Mouse (Mus musculus) gastrocnemius, postnatal 14 days (tissue): Measurements from ENCODE around the gene Tada1. TPM values are rescaled to one million over a fixed set of nuclear protein-coding genes. Genes with fewer than 3 reads are reported as not detected.

ENCODE experiments used
- DNase-seq: peaks from one replicate; pipeline ENCODE4 v3.0.0; 2021; ENCODE audit warnings: mixed read lengths
- intact Hi-C: fragments of 180-260 bp; cut with DNase I; formaldehyde crosslinking; loops from one replicate; pipeline ENCODE4 v1.15.1; 2025; ENCODE audit warnings: low total_unique reads
- total RNA-seq, 2 experiments: library from RNA; stranded (reverse); gene quantifications; 2 replicates each; pipeline ENCODE4 v1.2.3; 2021

The Tada1 gene
- total RNA-seq, 2 experiments from 2014 or later, result 7.5 to 8.7 TPM

DNA sequence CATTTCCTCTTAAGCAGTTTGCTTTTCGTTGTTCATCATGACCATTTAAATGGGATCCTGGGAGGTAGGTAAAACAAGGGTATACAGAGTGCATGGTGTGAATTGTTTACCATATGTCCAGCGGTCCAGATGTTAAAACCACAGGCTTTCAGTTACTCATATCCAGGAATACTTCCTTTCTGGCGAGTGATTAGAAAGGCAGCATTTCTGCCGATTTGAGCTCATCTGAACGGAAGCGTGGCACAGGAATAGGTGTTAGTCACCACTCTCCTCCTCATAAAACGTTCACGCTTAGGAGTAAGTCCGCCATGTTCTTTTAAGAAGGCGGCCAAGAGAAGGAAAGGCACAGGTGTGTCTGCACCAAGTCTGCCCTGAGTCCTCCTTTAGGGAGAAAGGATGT is 2.4 kb downstream of the Tada1 start:
- intact Hi-C loops, result no loop called here
- no peak for DNase-seq

DNA sequence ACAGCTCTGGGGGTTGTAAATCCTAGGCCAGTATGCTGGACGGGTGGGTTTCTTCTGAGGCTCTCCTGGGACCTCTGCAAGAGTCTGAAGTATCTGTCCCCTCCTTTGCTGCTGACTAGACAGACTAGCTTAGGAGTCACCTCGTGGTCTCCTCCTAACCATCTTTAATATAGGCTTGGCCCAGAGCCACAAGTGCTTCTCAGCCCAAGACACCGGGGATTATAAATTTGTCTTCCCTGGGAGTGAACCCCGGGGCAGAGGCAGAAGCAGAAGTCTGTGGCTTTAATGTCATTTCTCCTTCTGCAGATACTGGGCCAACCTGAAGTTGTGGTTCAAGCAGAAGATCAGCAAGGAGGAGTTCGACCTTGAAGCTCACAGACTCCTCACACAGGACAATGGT is 2.9 kb downstream of the Tada1 start:
- intact Hi-C loops, result no loop called here

GRCm38 (mm10) chr1:166382626-166383025 is 3.7 kb downstream of the Tada1 start:
- DNase-seq, result no peak
- intact Hi-C loops, result no loop called here

More for the DNA sequence above, 2.9 kb downstream of the Tada1 start:
- DNase-seq, result no peak

- DNase-seq, result no peak
- intact Hi-C loops, result no loop called here
Measured at GRCm38 (mm10) chr1:166384614-166385013, 5.7 kb downstream of the Tada1 start.

DNA sequence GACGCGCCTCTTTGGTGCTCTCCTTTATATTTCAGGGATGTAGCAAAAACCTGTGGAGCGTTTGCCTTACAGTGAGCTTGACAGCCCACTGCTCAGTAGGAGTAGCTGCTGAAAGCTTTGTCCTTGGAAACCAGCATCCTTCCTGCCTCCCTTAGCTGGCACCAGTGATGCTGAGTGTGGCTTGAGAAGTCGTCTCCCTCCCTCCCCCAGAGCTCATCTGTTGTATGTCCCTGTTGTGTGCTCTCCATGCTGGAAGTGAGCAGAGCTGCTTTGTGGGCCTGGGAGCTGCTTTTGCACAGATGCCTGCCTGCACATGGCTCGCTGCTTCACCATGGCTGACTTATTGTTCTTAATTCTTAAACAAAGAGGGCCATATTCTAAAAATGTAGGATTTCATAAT is 6.5 kb downstream of the Tada1 start:
- DNase-seq, result no peak

GRCm38 (mm10) chr1:166388511-166388910 is 9.6 kb downstream of the Tada1 start:
- intact Hi-C loops, result no loop called here
- DNase-seq, result no peak

More for the DNA sequence above, 6.5 kb downstream of the Tada1 start:
- intact Hi-C loops, result no loop called here

GRCm38 (mm10) chr1:166389406-166390125 is 10.7 kb downstream of the Tada1 start:
- DNase-seq, result no peak
- intact Hi-C loops, result no loop called here

DNA sequence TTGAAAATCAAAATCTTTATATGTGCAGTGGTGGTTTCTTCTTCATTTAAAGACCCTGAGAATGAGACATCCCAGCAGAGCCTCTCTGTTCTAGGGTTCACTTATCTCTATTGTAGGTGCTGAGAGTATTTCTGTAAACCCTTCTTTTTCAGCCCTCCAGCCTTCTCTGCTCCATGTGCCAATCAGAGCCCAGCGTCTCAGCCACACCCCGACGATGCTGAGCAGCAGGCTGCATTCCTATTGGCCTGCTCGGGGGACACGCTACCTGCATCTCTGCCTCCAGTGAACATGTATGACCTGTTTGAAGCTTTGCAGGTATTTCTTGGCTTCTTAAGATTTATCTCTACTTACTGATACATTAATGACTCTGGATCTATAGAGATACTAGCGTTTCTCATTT is 12.8 kb downstream of the Tada1 start:
- intact Hi-C loops, result no loop called here
- DNase-seq, result no peak

- DNase-seq, result no peak
- intact Hi-C loops, result no loop called here
Measured at GRCm38 (mm10) chr1:166394770-166395169, 15.9 kb downstream of the Tada1 start.

DNA sequence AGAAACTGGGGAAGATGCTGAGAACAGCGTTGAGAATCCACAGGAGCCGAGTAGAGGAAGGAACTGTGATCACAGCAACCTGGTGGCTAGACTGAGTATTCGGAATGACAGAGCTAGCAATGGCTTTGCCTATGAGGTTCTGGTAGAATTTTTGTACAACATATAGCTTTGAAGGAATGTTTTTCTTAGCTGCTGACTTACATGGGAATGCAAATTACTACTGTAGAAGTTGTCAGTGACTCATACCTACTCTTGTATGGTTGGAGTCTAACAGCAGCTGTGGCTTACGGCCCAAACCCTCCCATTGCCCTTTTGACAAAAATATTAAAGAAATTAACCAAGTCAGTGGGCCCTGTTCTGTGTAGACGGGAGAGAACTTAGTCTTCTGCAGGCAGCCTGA is 16.8 kb downstream of the Tada1 start:
- intact Hi-C loops, result no loop called here
- DNase-seq, result no peak

DNA sequence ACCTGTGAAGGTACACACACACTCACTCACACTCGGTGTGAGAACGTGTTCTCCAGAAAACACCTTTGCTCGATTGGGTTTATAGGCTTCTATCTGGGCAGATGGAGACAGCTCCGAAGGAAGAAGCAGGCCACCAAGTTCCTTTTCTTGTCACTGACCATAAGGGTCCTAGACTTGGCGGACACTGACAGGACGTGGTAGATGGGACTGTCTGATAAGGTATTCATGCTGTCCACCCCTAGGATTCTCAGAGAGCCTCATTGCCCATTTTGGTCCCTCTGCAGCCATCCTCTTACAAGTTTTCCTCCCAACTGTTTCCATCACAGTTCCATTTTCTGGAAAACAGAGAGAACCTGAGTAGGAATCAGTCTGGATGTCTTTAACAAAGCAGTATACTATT is 17.5 kb downstream of the Tada1 start:
- DNase-seq, result no peak
- intact Hi-C loops, result no loop called here

DNA sequence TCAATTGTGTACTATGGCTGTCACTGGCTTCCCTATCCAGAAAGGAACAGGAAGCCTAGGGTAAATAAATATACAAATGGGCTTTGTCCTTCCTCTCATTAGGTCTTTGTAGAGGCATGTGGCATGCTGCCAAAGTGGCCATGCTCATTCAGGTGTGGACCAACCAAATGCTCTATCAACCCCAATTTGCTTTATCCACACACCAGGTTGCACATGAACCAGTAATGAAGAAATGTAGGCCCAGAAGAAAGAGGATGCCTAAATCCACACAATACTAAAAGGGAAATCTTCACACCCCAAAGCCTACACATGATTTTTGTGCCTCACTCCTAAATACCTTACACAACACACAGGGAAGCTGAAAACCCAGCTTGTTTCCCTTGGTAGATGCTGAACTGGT is 22.6 kb downstream of the Tada1 start:
- DNase-seq, result no peak
- intact Hi-C loops, result no loop called here

- intact Hi-C loops, result no loop called here
- DNase-seq, result no peak
Measured at GRCm38 (mm10) chr1:166402003-166402402, 23.1 kb downstream of the Tada1 start.

GRCm38 (mm10) chr1:166403846-166404245 is 24.9 kb downstream of the Tada1 start:
- DNase-seq, result no peak
- intact Hi-C loops, result no loop called here

DNA sequence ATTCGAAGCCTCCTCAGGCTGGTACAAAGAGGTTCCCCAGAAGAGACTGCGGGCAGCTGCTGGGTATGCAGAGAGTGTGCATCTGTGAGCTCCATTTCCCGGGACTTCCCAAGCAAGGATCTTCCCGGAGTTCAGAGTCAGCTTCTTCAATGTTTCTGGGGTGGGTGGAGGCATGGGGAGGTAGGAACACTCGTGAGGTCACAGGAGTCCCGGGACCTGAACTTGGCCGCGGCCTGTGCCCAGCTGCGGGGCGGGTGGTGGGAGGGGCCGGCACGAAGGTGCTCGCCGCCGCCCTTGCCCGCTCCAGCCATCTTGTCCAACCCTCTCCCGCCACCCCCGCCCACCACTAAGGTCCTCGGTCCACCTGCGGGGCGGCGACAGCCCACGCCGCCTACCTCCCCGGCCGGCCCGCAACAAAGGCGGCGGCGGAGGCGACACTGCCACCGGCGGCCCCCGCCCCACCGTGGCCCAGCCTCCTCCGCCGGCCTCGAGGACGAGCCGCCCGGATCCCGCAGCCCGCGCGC is 30.3 kb downstream of the Tada1 start:
- intact Hi-C loops, result no loop called here
- DNase-seq, result peak; percentile 31

- peak; percentile 83 for DNase-seq
- intact Hi-C loops, result no loop called here
Measured at GRCm38 (mm10) chr1:166409701-166410220, 30.9 kb downstream of the Tada1 start, which contains the start of gene Pogk. Gene Pogk, minus strand, starts transcription at chr1:166409863.

- intact Hi-C loops, result no loop called here
- no peak for DNase-seq
Measured at GRCm38 (mm10) chr1:166411541-166411940, 32.6 kb downstream of the Tada1 start.

- intact Hi-C loops, result no loop called here
- no peak for DNase-seq
Measured at GRCm38 (mm10) chr1:166412266-166412665, 33.4 kb downstream of the Tada1 start.

DNA sequence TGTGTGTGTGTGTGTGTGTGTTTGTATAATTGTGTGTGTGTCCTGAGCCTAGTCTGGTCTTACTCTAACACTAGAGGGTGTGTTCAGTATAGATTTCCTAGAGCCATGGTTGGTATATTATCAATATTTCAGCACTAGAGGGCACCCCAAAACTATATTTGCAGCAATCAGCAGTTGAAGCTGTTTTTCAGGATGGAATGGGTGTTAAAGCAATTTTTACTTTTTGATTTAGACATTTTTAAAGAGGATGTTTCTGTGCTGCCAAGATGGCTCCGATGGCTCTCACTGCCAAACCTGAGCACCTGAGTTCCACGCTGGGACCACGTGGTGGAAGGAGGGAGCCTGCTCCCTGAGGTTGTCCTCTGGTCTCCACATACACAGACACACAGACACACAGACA is 50.2 kb downstream of the Tada1 start:
- intact Hi-C loops, result no loop called here
- no peak for DNase-seq

DNA sequence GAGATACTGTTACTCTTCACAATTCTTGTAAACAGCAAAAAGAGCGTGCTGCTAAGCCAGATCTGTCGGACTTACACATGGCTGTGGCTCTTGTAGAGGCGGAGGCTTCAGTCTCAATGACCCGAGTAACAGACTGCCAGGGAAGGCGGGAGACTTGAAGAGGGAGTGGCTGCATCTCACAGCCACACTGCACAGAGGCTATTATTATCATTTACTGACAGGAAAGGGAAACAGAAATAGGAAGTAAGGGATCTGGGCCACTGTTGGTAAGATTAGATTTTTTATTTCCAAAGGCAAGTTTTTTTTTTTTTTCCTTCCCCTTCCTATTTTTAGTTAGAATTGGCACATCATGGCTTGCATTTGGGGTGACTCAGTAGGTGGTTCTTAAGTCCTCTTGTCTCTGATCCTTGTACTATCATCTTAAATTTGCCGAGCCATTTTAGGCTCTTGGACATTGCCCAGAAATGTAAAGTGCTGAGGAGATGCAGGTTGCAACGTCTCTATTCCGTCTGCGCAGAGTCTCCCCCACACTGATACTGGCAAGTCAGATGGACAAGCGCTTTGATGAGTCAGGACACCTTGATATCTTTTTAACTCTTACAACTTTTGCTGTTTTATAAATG is 51.0 kb downstream of the Tada1 start:
- intact Hi-C loops, result no loop called here
- peak; percentile 8 for DNase-seq

DNA sequence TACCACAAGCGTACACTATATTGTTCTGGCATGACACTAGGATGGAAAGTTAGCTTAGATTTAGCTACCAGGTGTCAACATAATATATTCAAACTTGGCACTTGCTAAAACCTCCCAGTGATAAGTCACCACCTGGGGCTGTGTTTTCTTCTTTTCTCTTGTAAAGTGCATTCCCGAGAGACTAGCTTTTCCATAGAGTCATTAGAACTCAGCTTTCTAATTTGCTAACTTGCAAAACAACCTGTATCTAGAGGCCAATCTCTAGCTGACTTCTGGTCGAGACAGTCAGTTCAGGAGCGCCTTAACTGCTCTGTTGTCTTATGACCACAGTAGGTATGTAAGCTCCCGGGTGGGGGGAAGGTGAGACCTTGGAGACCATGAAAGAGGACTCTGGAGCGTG is 60.5 kb downstream of the Tada1 start:
- intact Hi-C loops, result no loop called here
- DNase-seq, result no peak
